Comparison of ENCODE assay signal across 16 mouse cellular contexts in genomic region chr7:127849973-127850875, GRCm38 (mm10). TPM values are rescaled to one million over a fixed set of nuclear protein-coding genes. Genes with fewer than 3 reads are reported as not detected.
DNase-seq lines count a peak whose midpoint lies in the region; ATAC-seq and TF ChIP-seq lines count a peak whose summit lies in the region.
"Had no signal": no experiment of that assay in that cellular context is flagged by ENCODE, and none has a peak within 500 bp of the region (broad histone marks: within the 10 kb centered on the region; RNA-seq: fewer than 3 reads in every experiment).

No protein-coding gene starts in this region.

- ATAC-seq in liver, embryonic 16.5 days (ENCODE audit: low read depth): peak; percentile 48
- ATAC-seq: midbrain, embryonic 16.5 days had no signal

- H3K27ac ChIP-seq in bone marrow macrophage, adult 2 months (ENCODE audit: insufficient read depth, low read depth, low read length): peak overlapping the region; percentile 92
- no peak overlapping the region; the same call in 1 of the 2 replicates for H3K27ac ChIP-seq in liver, embryonic 16.5 days (ENCODE audit: low read length)
- H3K27ac ChIP-seq: hindbrain, embryonic 15.5 days; layer of hippocampus, adult 2 months had no signal

- H3K4me2 ChIP-seq in liver, embryonic 16.5 days (ENCODE audit: low read depth, low read length): no peak overlapping the region
- H3K4me2 ChIP-seq: hindbrain, embryonic 15.5 days had no signal

- no peaks in the 10 kb centered on the region for H3K9me3 ChIP-seq in liver, embryonic 16.5 days (replicated peaks; ENCODE audit: control insufficient read depth, low read length)
- H3K9me3 ChIP-seq: hindbrain, embryonic 15.5 days had no signal

- no peak for TF ChIP-seq CTCF in bone marrow macrophage, adult 2 months (IDR thresholded peaks at IDR 0.05; ENCODE audit: low read depth, low read length)

- H3K4me3 ChIP-seq in bone marrow macrophage, adult 2 months (ENCODE audit: insufficient read depth, low read length): peak overlapping the region; percentile 44
- H3K4me3 ChIP-seq in liver, embryonic 16.5 days (ENCODE audit: low read depth, low read length): no peak overlapping the region
- H3K4me3 ChIP-seq: erythroblast, embryonic 14.5 days; hindbrain, embryonic 15.5 days; layer of hippocampus, adult 2 months had no signal

- H3K4me1 ChIP-seq in bone marrow macrophage, adult 2 months (ENCODE audit: control insufficient read depth, insufficient read depth, low read length): peaks cover 34% of the 10 kb centered on the region
- H3K4me1 ChIP-seq in liver, embryonic 16.5 days (ENCODE audit: control insufficient read depth, low read depth, low read length): peaks cover 4% of the 10 kb centered on the region
- H3K4me1 ChIP-seq: hindbrain, embryonic 15.5 days had no signal

- peak; percentile 38 for DNase-seq in gastrocnemius, postnatal 25 days
- DNase-seq in gastrocnemius, postnatal 14 days: no peak
- DNase-seq in 3134 (ENCODE audit: extremely low read depth, insufficient read length, low spot score): peak; percentile 45
- DNase-seq in frontal cortex, postnatal 25 days (ENCODE audit: low spot score in 2 of 2): no peak
- DNase-seq in adrenal gland, postnatal 10 days: no peak
- DNase-seq in left cerebral cortex, adult 18-20 months (ENCODE audit: low spot score in 2 of 2): no peak
- DNase-seq: kidney, adult 2 months; lung, postnatal 14 days; thymus, postnatal 25 days had no signal

- no peaks in the 10 kb centered on the region; the same call in 1 of the 2 replicates for H3K36me3 ChIP-seq in liver, embryonic 16.5 days (ENCODE audit: control insufficient read depth, insufficient read depth)
- H3K36me3 ChIP-seq: hindbrain, embryonic 15.5 days had no signal

- intact Hi-C loops in gastrocnemius, postnatal 14 days (cut with DNase I; ENCODE audit: low total_unique reads): no loop called here

- H3K27me3 ChIP-seq in liver, embryonic 16.5 days (ENCODE audit: control insufficient read depth, insufficient read depth, low read depth, low read length): no peaks in the 10 kb centered on the region
- H3K27me3 ChIP-seq: hindbrain, embryonic 15.5 days had no signal

- H3K9ac ChIP-seq in liver, embryonic 16.5 days (ENCODE audit: low read depth, low read length): no peak overlapping the region
- H3K9ac ChIP-seq: hindbrain, embryonic 15.5 days had no signal

- TF ChIP-seq POLR2A in bone marrow macrophage, adult 2 months (IDR thresholded peaks at IDR 0.05; ENCODE audit: borderline replicate concordance, low read depth, low read length): peak; percentile 21; the same call in 1 of the 2 replicates

- 31% methylated on average over 6 of the region's 6 CpGs for WGBS in liver, embryonic 16.5 days (ENCODE audit: insufficient replicate concordance)

RNA-seq across cellular contexts. Expression of gene Zfp646, which starts 25.8 kb away (rescaled TPM):
- 10 to 100 TPM; 11.3 to 11.8 TPM for total RNA-seq in gastrocnemius, postnatal 25 days (2021)
- 10 to 100 TPM; 13.6 to 13.9 TPM for total RNA-seq in gastrocnemius, postnatal 14 days (2021)
- 14.7 and 16.7 TPM in 2 replicates for polyA plus RNA-seq in bone marrow macrophage, adult 2 months (2012; ENCODE audit: insufficient read depth, insufficient read length, missing spikeins)
- 4.8 and 4.9 TPM in 2 replicates for polyA plus RNA-seq in liver, embryonic 16.5 days (2015; fragmentation: Nextera tagmentation; extraction: Ambion mirVana)
- total RNA-seq in adrenal gland, postnatal 10 days (2021): 10 to 100 TPM; 29.8 to 35.6 TPM
- 10 to 100 TPM; 31.0 TPM for total RNA-seq in left cerebral cortex, adult 18-20 months (2021)

RNA-seq across cellular contexts. Expression of gene Stx1b, which starts 25.9 kb away (rescaled TPM):
- total RNA-seq in gastrocnemius, postnatal 25 days (2021): 1 to 10 TPM in 1 of 2 experiments, under 1 TPM in 1; 0.64 to 1.2 TPM
- 1 to 10 TPM; 1.1 to 2.2 TPM for total RNA-seq in gastrocnemius, postnatal 14 days (2021)
- not detected in 2 replicates for polyA plus RNA-seq in bone marrow macrophage, adult 2 months (2012; ENCODE audit: insufficient read depth, insufficient read length, missing spikeins)
- polyA plus RNA-seq in liver, embryonic 16.5 days (2015; fragmentation: Nextera tagmentation; extraction: Ambion mirVana): 0.25 and 0.40 TPM in 2 replicates
- total RNA-seq in adrenal gland, postnatal 10 days (2021): 1 to 10 TPM; 6.9 to 9.4 TPM
- total RNA-seq in left cerebral cortex, adult 18-20 months (2021): 100 to 1,000 TPM; 420 to 434 TPM
- total RNA-seq: neutrophil, adult 5-6 weeks had no signal

RNA-seq across cellular contexts. Expression of gene Stx4a, which starts 26.1 kb away (rescaled TPM):
- total RNA-seq in gastrocnemius, postnatal 25 days (2021): 10 to 100 TPM; 46.4 to 47.2 TPM
- total RNA-seq in gastrocnemius, postnatal 14 days (2021): 10 to 100 TPM; 46.9 to 49.9 TPM
- polyA plus RNA-seq in bone marrow macrophage, adult 2 months (2012; ENCODE audit: insufficient read depth, insufficient read length, missing spikeins): 152 and 168 TPM in 2 replicates
- 11.8 TPM in 2 replicates for polyA plus RNA-seq in liver, embryonic 16.5 days (2015; fragmentation: Nextera tagmentation; extraction: Ambion mirVana)
- total RNA-seq in adrenal gland, postnatal 10 days (2021): 10 to 100 TPM; 67.8 to 94.9 TPM
- 10 to 100 TPM; 85.0 to 86.3 TPM for total RNA-seq in left cerebral cortex, adult 18-20 months (2021)

RNA-seq across cellular contexts. Expression of gene Zfp668, which starts 26.4 kb away (rescaled TPM):
- total RNA-seq in gastrocnemius, postnatal 25 days (2021): 1 to 10 TPM; 2.8 to 4.5 TPM
- total RNA-seq in gastrocnemius, postnatal 14 days (2021): 1 to 10 TPM; 4.6 to 4.9 TPM
- polyA plus RNA-seq in bone marrow macrophage, adult 2 months (2012; ENCODE audit: insufficient read depth, insufficient read length, missing spikeins): 8.0 and 9.8 TPM in 2 replicates
- 4.5 and 5.0 TPM in 2 replicates for polyA plus RNA-seq in liver, embryonic 16.5 days (2015; fragmentation: Nextera tagmentation; extraction: Ambion mirVana)
- total RNA-seq in adrenal gland, postnatal 10 days (2021): 1 to 10 TPM; 5.4 to 9.5 TPM
- total RNA-seq in left cerebral cortex, adult 18-20 months (2021): 10 to 100 TPM; 19.5 to 20.5 TPM

RNA-seq across cellular contexts. Expression of gene Prss53, which starts 40.5 kb away (rescaled TPM):
- total RNA-seq in gastrocnemius, postnatal 25 days (2021): 1 to 10 TPM; 1.5 to 1.6 TPM
- total RNA-seq in gastrocnemius, postnatal 14 days (2021): 1 to 10 TPM in 1 of 2 experiments, under 1 TPM in 1; 0.90 to 1.1 TPM
- 0.86 and 1.0 TPM in 2 replicates for polyA plus RNA-seq in bone marrow macrophage, adult 2 months (2012; ENCODE audit: insufficient read depth, insufficient read length, missing spikeins)
- polyA plus RNA-seq in liver, embryonic 16.5 days (2015; fragmentation: Nextera tagmentation; extraction: Ambion mirVana): 0.28 and 0.41 TPM in 2 replicates
- 1 to 10 TPM in 1 of 2 experiments, under 1 TPM in 1; 0.72 to 1.2 TPM for total RNA-seq in adrenal gland, postnatal 10 days (2021)
- 1 to 10 TPM; 2.2 to 2.7 TPM for total RNA-seq in left cerebral cortex, adult 18-20 months (2021)
- total RNA-seq: neutrophil, adult 5-6 weeks had no signal

Comparison
In these comparisons a context has a peak if more than half of its experiments do, and no peak if none do; other contexts are left out.
1. DNase-seq: peak in gastrocnemius, postnatal 25 days (single experiment) and 3134 (single experiment); none in gastrocnemius, postnatal 14 days (single experiment), frontal cortex, postnatal 25 days (0 of 2), adrenal gland, postnatal 10 days (single experiment) and left cerebral cortex, adult 18-20 months (0 of 2).
2. RNA of gene Stx1b, which starts 25.9 kb away (total RNA-seq): 420 to 434 TPM in left cerebral cortex, adult 18-20 months; 6.9 to 9.4 TPM in adrenal gland, postnatal 10 days, 1.1 to 2.2 TPM in gastrocnemius, postnatal 14 days and 0.64 to 1.2 TPM in gastrocnemius, postnatal 25 days; every median in the first group is over 10 times any median in the second.